9 mouse cellular contexts compared by ENCODE assay signal in the genomic region with DNA sequence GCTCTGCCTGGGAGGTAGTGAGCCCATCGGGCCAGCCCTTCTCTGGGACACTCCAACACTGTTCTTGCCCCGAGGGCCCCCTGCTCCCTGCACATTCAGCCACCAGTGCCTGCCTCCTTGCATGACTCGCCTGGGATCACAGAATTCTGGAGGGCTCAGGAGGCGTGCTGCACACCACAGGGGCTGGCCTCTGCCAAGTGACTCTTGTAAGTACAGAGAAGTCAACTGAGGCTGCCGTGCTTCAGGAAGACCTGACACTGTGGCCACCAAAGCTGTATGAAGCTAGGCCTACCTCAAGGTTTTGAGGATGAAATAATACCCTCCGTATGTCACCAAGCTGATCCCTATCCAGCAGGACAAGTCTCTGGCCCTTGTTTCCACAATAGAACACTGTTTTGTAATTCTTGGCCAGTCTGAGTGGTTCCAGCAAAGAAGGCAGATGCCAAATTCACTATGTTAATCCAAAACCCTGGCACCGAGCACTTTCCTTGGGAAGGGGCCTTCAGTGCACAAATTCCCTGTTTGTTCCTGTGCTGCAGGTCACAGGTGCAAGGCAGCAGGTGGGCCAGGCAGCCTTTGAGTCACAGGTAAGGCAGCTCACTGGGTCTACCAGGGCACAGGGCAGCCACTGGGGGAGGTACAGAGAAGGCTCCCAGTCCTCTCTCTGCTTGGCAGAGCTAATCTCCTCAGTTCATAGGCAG. TPM values are rescaled to one million over a fixed set of nuclear protein-coding genes. Genes with fewer than 3 reads are reported as not detected.
A peak's percentile ranks its signal among the peaks of the same experiment; 100 is the strongest.
DNase-seq lines count a peak whose midpoint lies in the region; ATAC-seq lines count a peak whose summit lies in the region.
"Had no signal": no experiment of that assay in that cellular context is flagged by ENCODE, and none has a peak within 500 bp of the region (broad histone marks: within the 10 kb centered on the region; RNA-seq: fewer than 3 reads in every experiment).

No protein-coding gene starts in this region.

- H3K27ac ChIP-seq in kidney, embryonic 15.5 days: no peak overlapping the region
- H3K27ac ChIP-seq in hindbrain, embryonic 16.5 days (ENCODE audit: low read depth, low read length): peak overlapping the region; percentile 57; the same call in 1 of the 2 replicates

- H3K9me3 ChIP-seq in kidney, embryonic 15.5 days (replicated peaks): no peaks in the 10 kb centered on the region
- no peaks in the 10 kb centered on the region for H3K9me3 ChIP-seq in hindbrain, embryonic 16.5 days (ENCODE audit: control insufficient read depth, low read length)

- no peaks in the 10 kb centered on the region for H3K36me3 ChIP-seq in kidney, embryonic 15.5 days
- H3K36me3 ChIP-seq in hindbrain, embryonic 16.5 days (ENCODE audit: control insufficient read depth, insufficient read depth, low read length): no peaks in the 10 kb centered on the region

- H3K4me2 ChIP-seq in kidney, embryonic 15.5 days: no peak overlapping the region
- H3K4me2 ChIP-seq in hindbrain, embryonic 16.5 days (ENCODE audit: low read length): no peak overlapping the region

- no peak for ATAC-seq in kidney, embryonic 15.5 days (replicated peaks; ENCODE audit: low FRiP score)
- peak; percentile 25 for ATAC-seq in hindbrain, embryonic 16.5 days
- ATAC-seq in activated CD4-positive, CD25-positive, alpha-beta regulatory T cell, adult 4 months: no peak

- H3K4me3 ChIP-seq in kidney, embryonic 15.5 days (replicated peaks): no peak overlapping the region
- H3K4me3 ChIP-seq in hindbrain, embryonic 16.5 days (ENCODE audit: low read length): no peak overlapping the region

- 65% methylated on average over 7 of the region's 7 CpGs for WGBS in kidney, embryonic 15.5 days
- WGBS in hindbrain, embryonic 16.5 days: 44% methylated on average over 7 of the region's 7 CpGs

- no peak overlapping the region for H3K9ac ChIP-seq in kidney, embryonic 15.5 days
- H3K9ac ChIP-seq in hindbrain, embryonic 16.5 days (ENCODE audit: low read depth, low read length): no peak overlapping the region

- H3K27me3 ChIP-seq in kidney, embryonic 15.5 days: 0 out of 2 replicates have a peak, but pooled peaks cover 3% of the 10 kb centered on the region
- H3K27me3 ChIP-seq in hindbrain, embryonic 16.5 days (replicated peaks; ENCODE audit: control insufficient read depth, insufficient read depth, low read length): no peaks in the 10 kb centered on the region

- DNase-seq in adrenal gland, postnatal 10 days: peak; percentile 43
- DNase-seq in adrenal gland, adult 18-20 months (ENCODE audit: low spot score in 2 of 2): no peak
- DNase-seq in kidney, adult 9 months: peak; percentile 43
- peak; percentile 88 for DNase-seq in cerebellum, adult 11-12 months
- no peak for DNase-seq in right cerebral cortex, adult 2 months (ENCODE audit: low spot score in 2 of 2)

- H3K4me1 ChIP-seq in kidney, embryonic 15.5 days: peaks cover 7% of the 10 kb centered on the region; the same call in 1 of the 2 replicates
- H3K4me1 ChIP-seq in hindbrain, embryonic 16.5 days (ENCODE audit: control insufficient read depth, insufficient read depth, low read depth, low read length): peaks cover 11% of the 10 kb centered on the region

RNA-seq across cellular contexts. Expression of a gene that starts 19.3 kb away (rescaled TPM):
- total RNA-seq in adrenal gland, postnatal 10 days (2021): 1 to 10 TPM in 1 of 2 experiments, under 1 TPM in 1; 0.63 to 1.3 TPM
- under 1 TPM; 0.70 to 0.93 TPM for total RNA-seq in adrenal gland, adult 18-20 months (2021)
- polyA plus RNA-seq in kidney, embryonic 15.5 days (2015; fragmentation: Nextera tagmentation; extraction: Ambion mirVana): 0.47 and 0.53 TPM in 2 replicates
- polyA plus RNA-seq in hindbrain, embryonic 16.5 days (2015; fragmentation: Nextera tagmentation; extraction: Ambion mirVana): 2.8 and 3.6 TPM in 2 replicates
- not detected for polyA plus RNA-seq in activated CD4-positive, CD25-positive, alpha-beta regulatory T cell, adult 4 months (2017; shearing (Covaris generic))
- total RNA-seq: common myeloid progenitor, adult 5-6 weeks had no signal

RNA-seq across cellular contexts. Expression of a gene that starts 27.6 kb away (rescaled TPM):
- total RNA-seq in adrenal gland, postnatal 10 days (2021): 10 to 100 TPM in 1 of 2 experiments, 1 to 10 TPM in 1; 4.3 to 17.4 TPM
- not detected for total RNA-seq in adrenal gland, adult 18-20 months (2021)
- polyA plus RNA-seq in kidney, embryonic 15.5 days (2015; fragmentation: Nextera tagmentation; extraction: Ambion mirVana): 0.69 and 0.80 TPM in 2 replicates
- polyA plus RNA-seq in hindbrain, embryonic 16.5 days (2015; fragmentation: Nextera tagmentation; extraction: Ambion mirVana): 0.50 and 0.55 TPM in 2 replicates
- polyA plus RNA-seq in activated CD4-positive, CD25-positive, alpha-beta regulatory T cell, adult 4 months (2017; shearing (Covaris generic)): not detected
- total RNA-seq: common myeloid progenitor, adult 5-6 weeks had no signal

RNA-seq across cellular contexts. Expression of a gene that starts 38.2 kb away (rescaled TPM):
- 100 to 1,000 TPM; 111 to 113 TPM for total RNA-seq in adrenal gland, postnatal 10 days (2021)
- 100 to 1,000 TPM in 1 of 2 experiments, 10 to 100 TPM in 1; 89.4 to 116 TPM for total RNA-seq in adrenal gland, adult 18-20 months (2021)
- 151 and 153 TPM in 2 replicates for polyA plus RNA-seq in kidney, embryonic 15.5 days (2015; fragmentation: Nextera tagmentation; extraction: Ambion mirVana)
- 160 and 166 TPM in 2 replicates for polyA plus RNA-seq in hindbrain, embryonic 16.5 days (2015; fragmentation: Nextera tagmentation; extraction: Ambion mirVana)
- polyA plus RNA-seq in activated CD4-positive, CD25-positive, alpha-beta regulatory T cell, adult 4 months (2017; shearing (Covaris generic)): 100 to 1,000 TPM; 125 to 151 TPM

RNA-seq across cellular contexts. Expression of a gene that starts 42.5 kb away (rescaled TPM):
- 1 to 10 TPM; 1.9 to 7.6 TPM for total RNA-seq in adrenal gland, postnatal 10 days (2021)
- under 1 TPM in 1 of 2 experiments, not detected in 1; 0.32 TPM for total RNA-seq in adrenal gland, adult 18-20 months (2021)
- polyA plus RNA-seq in kidney, embryonic 15.5 days (2015; fragmentation: Nextera tagmentation; extraction: Ambion mirVana): 1.8 and 2.9 TPM in 2 replicates
- polyA plus RNA-seq in hindbrain, embryonic 16.5 days (2015; fragmentation: Nextera tagmentation; extraction: Ambion mirVana): 1.9 and 3.3 TPM in 2 replicates
- polyA plus RNA-seq in activated CD4-positive, CD25-positive, alpha-beta regulatory T cell, adult 4 months (2017; shearing (Covaris generic)): not detected

Comparison
In these comparisons a context has a peak if more than half of its experiments do, and no peak if none do; other contexts are left out.
1. DNase-seq: peak in adrenal gland, postnatal 10 days (single experiment), kidney, adult 9 months (single experiment) and cerebellum, adult 11-12 months (single experiment); none in adrenal gland, adult 18-20 months (0 of 2) and right cerebral cortex, adult 2 months (0 of 2).